Mouse (Mus musculus) heart, embryonic 14.5 days (tissue): ENCODE measurements around the gene BC005537. TPM values are rescaled to one million over a fixed set of nuclear protein-coding genes. Genes with fewer than 3 reads are reported as not detected.
"Not testable (repeated sequence)": the region's sequence is repeated elsewhere in the genome, so short reads cannot be mapped to it uniquely, and the experiment has no call there.

ENCODE experiments used
- ATAC-seq: fragments of 200-750 bp; cut with Nextera tagmentation; 2 replicates; pipeline ENCODE4 v1.8.0; 2017; ENCODE audit warnings: low read depth, moderate TSS enrichment; ENCODE audit not compliant: insufficient number of reproducible peaks, insufficient read depth, low FRiP score
- H3K27ac ChIP-seq, 2 experiments: fragments of 200-500 bp in 1 of 2; fragments of 300-500 bp in 1 of 2; sonication (generic) in 1 of 2; replicated peaks in 1 of 2; 2 replicates each; pipeline ENCODE4 v1.5.1; 2012 to 2014; ENCODE audit warnings: low read depth in 2 of 2, low read length in 2 of 2, control low read depth in 1 of 2, mild to moderate bottlenecking in 1 of 2, mixed read lengths in 1 of 2; ENCODE audit not compliant: control insufficient read depth in 1 of 2, insufficient read depth in 1 of 2
- H3K27me3 ChIP-seq: fragments of 300-500 bp; sonication (generic); 2 replicates; pipeline ENCODE4 v1.6.1; 2014; ENCODE audit warnings: mild to moderate bottlenecking, low read length, control low read depth; ENCODE audit not compliant: control insufficient read depth, insufficient read depth
- H3K36me3 ChIP-seq: fragments of 300-500 bp; sonication (generic); 2 replicates; pipeline ENCODE4 v1.6.1; 2014; ENCODE audit warnings: mild to moderate bottlenecking, control low read depth, low read length, mixed read lengths; ENCODE audit not compliant: control insufficient read depth, insufficient read depth
- H3K4me1 ChIP-seq, 2 experiments: fragments of 200-500 bp in 1 of 2; fragments of 300-500 bp in 1 of 2; sonication (generic) in 1 of 2; 2 replicates each; pipeline ENCODE4 v1.6.1; 2012 to 2014; ENCODE audit warnings: low read length in 2 of 2, control low read depth in 1 of 2, mixed read lengths in 1 of 2; ENCODE audit not compliant: control insufficient read depth in 2 of 2, insufficient read depth in 2 of 2
- H3K4me2 ChIP-seq: fragments of 300-500 bp; sonication (generic); 2 replicates; pipeline ENCODE4 v1.6.1; 2014; ENCODE audit warnings: mild to moderate bottlenecking, low read length
- H3K4me3 ChIP-seq, 2 experiments: fragments of 200-500 bp in 1 of 2; fragments of 300-500 bp in 1 of 2; sonication (generic) in 1 of 2; 2 replicates each; pipeline ENCODE4 v1.5.1; 2012 to 2014; ENCODE audit warnings: low read length in 2 of 2, mild to moderate bottlenecking in 2 of 2, control low read depth in 1 of 2, low read depth in 1 of 2, moderate library complexity in 1 of 2; ENCODE audit not compliant: control insufficient read depth in 1 of 2, insufficient read depth in 1 of 2
- H3K9ac ChIP-seq: fragments of 300-500 bp; sonication (generic); 2 replicates; pipeline ENCODE4 v1.6.1; 2014; ENCODE audit warnings: mild to moderate bottlenecking, low read length
- H3K9me3 ChIP-seq: fragments of 300-500 bp; sonication (generic); 2 replicates; pipeline ENCODE4 v1.6.1; 2016; ENCODE audit warnings: low read length, control low read depth; ENCODE audit not compliant: control insufficient read depth
- WGBS: fragments of 180-500 bp; shearing (Covaris S2); extraction: QIAGEN DNeasy Blood & Tissue Kit; methylation state at CpG from one replicate; pipeline ENCODE4 v1.1.7; 2014; 5-methylcytosine and 5-hydroxymethylcytosine counted together
- polyA plus RNA-seq: library from polyadenylated mRNA; unstranded; fragments of >200 nt; fragmentation: Nextera tagmentation; extraction: Ambion mirVana; gene quantifications from 2 replicates; pipeline ENCODE4 v1.2.1, GENCODE M21; 2014

BC005537 gene
- polyA plus RNA-seq, 1 experiment from 2014 or later, result 22.6 TPM

DNA sequence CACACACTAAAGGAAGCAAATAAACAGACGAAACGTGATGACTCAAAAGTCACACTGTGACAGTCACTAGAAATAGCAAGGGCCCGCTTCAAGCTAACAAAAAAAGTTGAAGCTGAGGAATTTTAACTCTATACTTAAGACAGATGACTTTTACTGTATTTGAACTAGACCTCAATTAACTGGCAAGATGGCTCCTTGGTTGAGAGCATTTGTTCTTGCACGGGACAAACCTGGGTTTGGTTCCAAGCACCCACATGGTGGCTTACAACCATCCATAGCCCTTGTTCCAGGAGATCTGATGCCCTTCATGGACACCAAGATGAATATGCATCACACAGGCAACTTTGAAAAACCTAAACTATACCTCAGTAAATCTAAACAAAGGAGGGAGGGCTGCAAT lies 39.2 kb upstream of the BC005537 start:
- Histone ChIP-seq H3K4me1 (peaks cover 2 to 10% of the 10 kb centered on the region in 2 experiments; a peak in 1 of 4 replicates), H3K9me3 (no peaks in the 10 kb centered on the region), H3K27me3 (no peaks in the 10 kb centered on the region), H3K4me3 (peak overlapping the region; percentile 80 to 96; a peak in 3 of 4 replicates), H3K36me3 (peaks cover 25% of the 10 kb centered on the region), H3K4me2 (peak overlapping the region; percentile 75), H3K9ac (peak overlapping the region; percentile 90), H3K27ac (peak overlapping the region; percentile 91 to 97; a peak in 3 of 4 replicates)
- 25% methylated on average over 4 of the region's 4 CpGs for WGBS
- ATAC-seq, result no peak

- 73% methylated on average over 4 of the region's 4 CpGs for WGBS
- H3K36me3 ChIP-seq, H3K27ac ChIP-seq, H3K9me3 ChIP-seq, H3K4me2 ChIP-seq, H3K9ac ChIP-seq, H3K4me1 ChIP-seq, H3K27me3 ChIP-seq, H3K4me3 ChIP-seq, ATAC-seq: not testable (repeated sequence)
Measured at GRCm38 (mm10) chr13:24767809-24768208, 33.6 kb upstream of the BC005537 start.

DNA sequence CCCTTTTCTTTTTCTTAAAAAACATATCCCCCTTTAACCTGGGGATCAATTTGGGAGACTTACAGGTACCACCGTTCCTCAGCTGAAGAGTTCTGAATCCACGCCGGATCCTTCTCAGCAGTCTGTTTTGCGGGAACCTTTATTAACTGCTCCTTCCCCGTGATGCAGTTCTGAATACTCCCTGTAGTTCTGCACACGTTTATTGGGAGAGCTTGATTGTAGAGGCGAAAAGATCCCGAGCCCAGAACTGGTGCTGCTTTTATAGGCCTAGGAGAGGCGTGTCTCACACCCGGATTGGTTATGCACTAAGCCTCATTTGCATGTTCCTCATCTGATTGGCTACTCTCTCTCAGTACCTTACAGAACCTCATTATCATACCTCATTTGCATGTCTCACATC lies 30.0 kb upstream of the BC005537 start:
- H3K4me3 ChIP-seq, H3K36me3 ChIP-seq, H3K4me1 ChIP-seq, H3K9ac ChIP-seq, H3K9me3 ChIP-seq, H3K27me3 ChIP-seq, H3K4me2 ChIP-seq, H3K27ac ChIP-seq, ATAC-seq: not testable (repeated sequence)
- 93% methylated on average over 10 of the region's 10 CpGs for WGBS

DNA sequence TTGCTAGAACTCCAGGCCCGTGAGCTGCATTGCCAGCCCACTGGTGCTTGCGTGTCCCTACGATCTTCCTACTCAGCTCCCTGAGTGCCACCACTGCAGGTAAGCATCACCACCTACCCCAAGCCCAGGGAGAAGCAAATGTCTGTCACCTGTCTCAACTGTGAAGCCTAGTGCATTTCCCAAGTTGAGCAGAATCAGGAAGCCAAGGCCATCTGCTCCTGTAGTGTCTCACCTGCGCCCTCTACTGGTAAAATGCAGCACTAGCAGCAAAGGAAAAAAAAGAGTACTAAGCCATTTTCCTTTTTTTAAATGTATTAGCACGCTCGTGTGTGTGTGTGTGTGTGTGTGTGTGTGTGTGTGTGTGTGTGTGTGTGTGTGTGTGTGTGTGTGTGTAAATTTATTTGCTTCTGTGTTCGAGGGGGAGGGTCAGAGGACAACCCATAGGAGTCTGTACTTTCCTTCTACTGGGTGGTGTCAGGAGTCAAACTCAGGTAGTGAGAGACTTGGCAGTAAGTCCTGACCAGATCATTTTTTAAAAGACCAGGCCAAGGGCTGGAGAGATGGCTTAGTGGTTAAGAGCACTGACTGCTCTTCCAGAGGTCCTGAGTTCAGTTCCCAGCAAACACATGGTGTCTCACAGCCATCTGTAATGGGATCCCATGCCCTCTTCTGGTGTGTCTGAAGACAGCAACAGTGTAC lies 25.2 kb upstream of the BC005537 start:
- H3K27me3 ChIP-seq, result no peaks in the 10 kb centered on the region
- H3K4me2 ChIP-seq, result no peak overlapping the region
- 56% methylated on average over 7 of the region's 7 CpGs for WGBS
- no peak for ATAC-seq
- no peaks in the 10 kb centered on the region for H3K9me3 ChIP-seq
- H3K4me1 ChIP-seq, result no peaks in the 10 kb centered on the region
- no peak overlapping the region for H3K4me3 ChIP-seq
- no peaks in the 10 kb centered on the region for H3K36me3 ChIP-seq
- H3K27ac ChIP-seq, result no peak overlapping the region
- H3K9ac ChIP-seq, result no peak overlapping the region

GRCm38 (mm10) chr13:24778026-24778425 lies 23.4 kb upstream of the BC005537 start:
- no peaks in the 10 kb centered on the region for H3K36me3 ChIP-seq
- ATAC-seq, result no peak
- H3K9ac ChIP-seq, result no peak overlapping the region
- H3K4me2 ChIP-seq, result no peak overlapping the region
- no peak overlapping the region for H3K27ac ChIP-seq
- 75% methylated on average over 2 of the region's 2 CpGs for WGBS
- H3K4me1 ChIP-seq, result peaks cover 3 to 4% of the 10 kb centered on the region in 2 experiments; a peak in 1 of 4 replicates
- no peaks in the 10 kb centered on the region for H3K27me3 ChIP-seq
- no peaks in the 10 kb centered on the region for H3K9me3 ChIP-seq
- H3K4me3 ChIP-seq, result no peak overlapping the region

- WGBS, result 65% methylated on average over 8 of the region's 8 CpGs
- Histone ChIP-seq H3K4me3 (no peak overlapping the region), H3K27me3 (no peaks in the 10 kb centered on the region), H3K36me3 (no peaks in the 10 kb centered on the region), H3K9me3 (no peaks in the 10 kb centered on the region), H3K27ac (no peak overlapping the region), H3K4me1 (peaks cover 3 to 4% of the 10 kb centered on the region in 2 experiments; a peak in 1 of 4 replicates), H3K9ac (no peak overlapping the region), H3K4me2 (no peak overlapping the region)
- no peak for ATAC-seq
Measured at GRCm38 (mm10) chr13:24778706-24779380, 22.6 kb upstream of the BC005537 start.

GRCm38 (mm10) chr13:24781916-24782315 lies 19.5 kb upstream of the BC005537 start:
- H3K4me2 ChIP-seq, result no peak overlapping the region
- ATAC-seq, result no peak
- H3K4me1 ChIP-seq, result peaks cover 3 to 4% of the 10 kb centered on the region in 2 experiments; a peak in 1 of 4 replicates
- H3K36me3 ChIP-seq, result no peaks in the 10 kb centered on the region
- no peak overlapping the region for H3K9ac ChIP-seq
- 52% methylated on average over 5 of the region's 5 CpGs for WGBS
- H3K27ac ChIP-seq, result no peak overlapping the region
- H3K27me3 ChIP-seq, result no peaks in the 10 kb centered on the region
- H3K9me3 ChIP-seq, result no peaks in the 10 kb centered on the region
- H3K4me3 ChIP-seq, result no peak overlapping the region
